14 mouse cellular contexts compared by ENCODE assay signal in the genomic region with DNA sequence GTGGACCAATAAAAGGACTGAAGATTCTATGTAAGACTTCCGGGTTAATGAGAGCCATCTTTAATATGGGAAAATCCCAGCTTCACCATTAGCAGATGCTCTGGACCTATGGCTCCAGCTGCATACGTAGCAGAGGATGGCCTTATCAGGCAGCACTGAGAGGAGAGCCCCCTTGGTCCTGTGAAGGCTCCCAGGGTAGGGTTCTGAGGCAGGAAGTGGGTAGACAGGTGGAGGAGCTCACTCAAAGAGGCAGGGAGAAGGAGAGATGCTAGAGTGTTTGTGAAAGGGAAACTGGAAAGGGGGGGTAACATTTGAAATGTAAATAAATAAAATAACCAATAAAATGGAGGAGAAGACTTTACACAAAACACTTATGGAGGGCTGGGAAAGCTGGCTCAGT.
"Had no signal": no experiment of that assay in that cellular context is flagged by ENCODE, and none has a peak within 500 bp of the region (broad histone marks: within the 10 kb centered on the region; RNA-seq: fewer than 3 reads in every experiment).

No protein-coding gene starts in this region.

- H3K4me2 ChIP-seq: limb, embryonic 12.5 days; midbrain, embryonic 13.5 days; neural tube, embryonic 13.5 days had no signal

- ATAC-seq: inflammation-experienced regulatory T-cells, adult 6 months; midbrain, embryonic 13.5 days had no signal

- H3K9me3 ChIP-seq: limb, embryonic 12.5 days; midbrain, embryonic 13.5 days; neural tube, embryonic 13.5 days had no signal

- H3K36me3 ChIP-seq: limb, embryonic 12.5 days; midbrain, embryonic 13.5 days; neural tube, embryonic 13.5 days had no signal

- H3K4me3 ChIP-seq: layer of hippocampus, adult 2 months; limb, embryonic 12.5 days; midbrain, embryonic 13.5 days; myocyte; neural tube, embryonic 13.5 days had no signal

- H3K9ac ChIP-seq: limb, embryonic 12.5 days; liver, embryonic 14.5 days; midbrain, embryonic 13.5 days; neural tube, embryonic 13.5 days had no signal

- H3K27ac ChIP-seq: layer of hippocampus, adult 2 months; liver, embryonic 14.5 days; midbrain, embryonic 13.5 days; neural tube, embryonic 13.5 days had no signal

- DNase-seq: kidney, adult 11 months; kidney, postnatal 10 days; kidney, postnatal 4 days; liver; lung, adult 18-20 months; lung, postnatal 36 days; right cerebral cortex, postnatal 14 days had no signal

- H3K27me3 ChIP-seq: midbrain, embryonic 13.5 days; neural tube, embryonic 13.5 days had no signal
